Mouse (Mus musculus) neural tube, embryonic 12.5 days (tissue): ENCODE data around the gene Thegl. TPM values are rescaled to one million over a fixed set of nuclear protein-coding genes. Genes with fewer than 3 reads are reported as not detected.
"Not testable (repeated sequence)": the region's sequence is repeated elsewhere in the genome, so short reads cannot be mapped to it uniquely, and the experiment has no call there.

Experiments used
- ATAC-seq: fragments of 200-750 bp; cut with Nextera tagmentation; 2 replicates; pipeline ENCODE4 v1.8.0; 2017; ENCODE audit warnings: low read depth, mild to moderate bottlenecking, moderate TSS enrichment, moderate library complexity; ENCODE audit not compliant: low FRiP score
- H3K27ac ChIP-seq: fragments of 300-500 bp; sonication (generic); 2 replicates; pipeline ENCODE4 v1.5.1; 2016
- H3K27me3 ChIP-seq: fragments of 300-500 bp; sonication (generic); replicated peaks from 2 replicates; pipeline ENCODE4 v1.6.1; 2016; ENCODE audit warnings: mild to moderate bottlenecking
- H3K36me3 ChIP-seq: fragments of 300-500 bp; sonication (generic); 2 replicates; pipeline ENCODE4 v1.6.1; 2016; ENCODE audit warnings: mild to moderate bottlenecking
- H3K4me1 ChIP-seq: fragments of 300-500 bp; sonication (generic); 2 replicates; pipeline ENCODE4 v1.6.1; 2016
- H3K4me2 ChIP-seq: fragments of 300-500 bp; sonication (generic); replicated peaks from 2 replicates; pipeline ENCODE4 v1.6.1; 2016; ENCODE audit warnings: mild to moderate bottlenecking
- H3K4me3 ChIP-seq: fragments of 300-500 bp; sonication (generic); 2 replicates; pipeline ENCODE4 v1.5.1; 2016
- H3K9ac ChIP-seq: fragments of 300-500 bp; sonication (generic); 2 replicates; pipeline ENCODE4 v1.6.1; 2016; ENCODE audit warnings: mild to moderate bottlenecking
- H3K9me3 ChIP-seq: fragments of 300-500 bp; sonication (generic); 2 replicates; pipeline ENCODE4 v1.6.1; 2016; ENCODE audit warnings: mild to moderate bottlenecking
- WGBS: fragments of 180-500 bp; shearing (Covaris S2); methylation state at CpG from one replicate; pipeline ENCODE4 v1.1.7; 2016; 5-methylcytosine and 5-hydroxymethylcytosine counted together
- polyA plus RNA-seq: library from polyadenylated mRNA; unstranded; fragments of >200 nt; fragmentation: Nextera tagmentation; extraction: Ambion mirVana; gene quantifications from 2 replicates; pipeline ENCODE4 v1.2.1, GENCODE M21; 2016

Thegl gene
- polyA plus RNA-seq, 1 experiment from 2014 or later: 0.30 TPM

GRCm38 (mm10) chr5:77001192-77001591, 14.6 kb upstream of the Thegl start:
- Histone ChIP-seq H3K27ac (no peak overlapping the region), H3K4me3 (no peak overlapping the region), H3K4me2 (no peak overlapping the region), H3K4me1 (no peaks in the 10 kb centered on the region), H3K27me3 (no peaks in the 10 kb centered on the region), H3K9ac (no peak overlapping the region), H3K36me3 (peaks cover 43% of the 10 kb centered on the region), H3K9me3 (no peaks in the 10 kb centered on the region)
- no peak for ATAC-seq
- WGBS: 92% methylated on average over 17 of the region's 17 CpGs

GRCm38 (mm10) chr5:77004051-77004821, 11.6 kb upstream of the Thegl start, which contains the start of gene Arl9:
Gene Arl9 (plus strand): TSS chr5:77004055.
- H3K36me3 ChIP-seq: peaks cover 19% of the 10 kb centered on the region; the same call in 1 of the 2 replicates
- H3K27ac ChIP-seq: no peak within 1 kb of the TSS
- no peak for ATAC-seq
- no peak within 1 kb of the TSS for H3K4me3 ChIP-seq
- H3K9me3 ChIP-seq: no peaks in the 10 kb centered on the region
- H3K4me1 ChIP-seq: no peaks in the 10 kb centered on the region
- H3K27me3 ChIP-seq: no peaks in the 10 kb centered on the region
- H3K9ac ChIP-seq: no peak within 1 kb of the TSS
- 95% methylated on average over 6 of the region's 6 CpGs for WGBS
- H3K4me2 ChIP-seq: no peak within 1 kb of the TSS

- no peaks in the 10 kb centered on the region for H3K36me3 ChIP-seq
- H3K4me3 ChIP-seq: no peak overlapping the region
- ATAC-seq: no peak
- H3K9me3 ChIP-seq: no peaks in the 10 kb centered on the region
- WGBS: 95% methylated on average over 9 of the region's 9 CpGs
- no peaks in the 10 kb centered on the region for H3K27me3 ChIP-seq
- no peak overlapping the region for H3K4me2 ChIP-seq
- no peak overlapping the region for H3K27ac ChIP-seq
- H3K9ac ChIP-seq: no peak overlapping the region
- no peaks in the 10 kb centered on the region for H3K4me1 ChIP-seq
Measured at GRCm38 (mm10) chr5:77010352-77010751, 5.5 kb upstream of the Thegl start.

- Histone ChIP-seq H3K27me3 (peaks cover 4% of the 10 kb centered on the region; the same call in 1 of the 2 replicates), H3K4me3 (no peak overlapping the region), H3K4me2 (no peak overlapping the region), H3K9ac (no peak overlapping the region), H3K9me3 (no peaks in the 10 kb centered on the region), H3K36me3 (no peaks in the 10 kb centered on the region), H3K27ac (no peak overlapping the region), H3K4me1 (no peaks in the 10 kb centered on the region)
- WGBS: 62% methylated on average over 3 of the region's 3 CpGs
- ATAC-seq: no peak
Measured at GRCm38 (mm10) chr5:77011082-77011481, 4.7 kb upstream of the Thegl start.

- Histone ChIP-seq H3K36me3 (no peaks in the 10 kb centered on the region), H3K4me3 (no peak overlapping the region), H3K27ac (no peak overlapping the region), H3K27me3 (peaks cover 6% of the 10 kb centered on the region; the same call in 1 of the 2 replicates), H3K9ac (no peak overlapping the region), H3K9me3 (no peaks in the 10 kb centered on the region), H3K4me1 (no peaks in the 10 kb centered on the region), H3K4me2 (no peak overlapping the region)
- WGBS: 79% methylated on average over 3 of the region's 3 CpGs
- no peak for ATAC-seq
Measured at GRCm38 (mm10) chr5:77013171-77013570, 2.7 kb upstream of the Thegl start.

- no peaks in the 10 kb centered on the region for H3K9me3 ChIP-seq
- no peak overlapping the region for H3K9ac ChIP-seq
- H3K4me2 ChIP-seq: no peak overlapping the region
- H3K4me3 ChIP-seq: no peak overlapping the region
- H3K27ac ChIP-seq: no peak overlapping the region
- ATAC-seq: no peak
- no peaks in the 10 kb centered on the region for H3K27me3 ChIP-seq
- H3K36me3 ChIP-seq: no peaks in the 10 kb centered on the region
- no peaks in the 10 kb centered on the region for H3K4me1 ChIP-seq
- WGBS: 87% methylated on average over 3 of the region's 3 CpGs
Measured at GRCm38 (mm10) chr5:77028034-77028433, 12.2 kb downstream of the Thegl start.

- Histone ChIP-seq H3K36me3 (no peaks in the 10 kb centered on the region), H3K4me3 (no peak overlapping the region), H3K27me3 (no peaks in the 10 kb centered on the region), H3K4me2 (no peak overlapping the region), H3K9me3 (no peaks in the 10 kb centered on the region), H3K9ac (no peak overlapping the region), H3K4me1 (no peaks in the 10 kb centered on the region), H3K27ac (no peak overlapping the region)
- WGBS: 83% methylated on average over 5 of the region's 5 CpGs
- no peak for ATAC-seq
Measured at GRCm38 (mm10) chr5:77029735-77030134, 13.9 kb downstream of the Thegl start.

GRCm38 (mm10) chr5:77035101-77035500, 19.3 kb downstream of the Thegl start:
- H3K4me2 ChIP-seq, H3K9ac ChIP-seq, ATAC-seq, H3K36me3 ChIP-seq, H3K4me3 ChIP-seq, H3K27ac ChIP-seq, H3K27me3 ChIP-seq, H3K4me1 ChIP-seq, H3K9me3 ChIP-seq: not testable (repeated sequence)

GRCm38 (mm10) chr5:77038451-77038850, 22.6 kb downstream of the Thegl start:
- no peak overlapping the region for H3K4me2 ChIP-seq

GRCm38 (mm10) chr5:77039391-77039790, 23.6 kb downstream of the Thegl start:
- no peaks in the 10 kb centered on the region for H3K36me3 ChIP-seq
- no peaks in the 10 kb centered on the region for H3K4me1 ChIP-seq
- no peak for ATAC-seq
- no peaks in the 10 kb centered on the region for H3K9me3 ChIP-seq
- no peak overlapping the region for H3K4me2 ChIP-seq
- H3K27me3 ChIP-seq: no peaks in the 10 kb centered on the region
- H3K27ac ChIP-seq: no peak overlapping the region
- no peak overlapping the region for H3K4me3 ChIP-seq
- no peak overlapping the region for H3K9ac ChIP-seq

More at GRCm38 (mm10) chr5:77038451-77038850, 22.6 kb downstream of the Thegl start:
- Histone ChIP-seq H3K27me3 (no peaks in the 10 kb centered on the region), H3K36me3 (no peaks in the 10 kb centered on the region), H3K4me1 (no peaks in the 10 kb centered on the region), H3K9ac (no peak overlapping the region), H3K27ac (no peak overlapping the region), H3K4me3 (no peak overlapping the region), H3K9me3 (no peaks in the 10 kb centered on the region)
- WGBS: 89% methylated on average over 10 of the region's 10 CpGs
- ATAC-seq: no peak

- no peak overlapping the region for H3K4me2 ChIP-seq
- H3K9ac ChIP-seq: no peak overlapping the region
- H3K4me1 ChIP-seq: no peaks in the 10 kb centered on the region
- 55% methylated on average over 5 of the region's 5 CpGs for WGBS
- H3K36me3 ChIP-seq: no peaks in the 10 kb centered on the region
- no peaks in the 10 kb centered on the region for H3K9me3 ChIP-seq
- H3K27ac ChIP-seq: no peak overlapping the region
- ATAC-seq: no peak
- H3K4me3 ChIP-seq: no peak overlapping the region
- H3K27me3 ChIP-seq: no peaks in the 10 kb centered on the region; the same call in 1 of the 2 replicates
Measured at GRCm38 (mm10) chr5:77044362-77044761, 28.5 kb downstream of the Thegl start.

GRCm38 (mm10) chr5:77052616-77053015, 36.8 kb downstream of the Thegl start:
- H3K4me3 ChIP-seq: no peak overlapping the region
- H3K9ac ChIP-seq: no peak overlapping the region
- no peaks in the 10 kb centered on the region for H3K4me1 ChIP-seq
- WGBS: 95% methylated on average over 5 of the region's 5 CpGs
- H3K36me3 ChIP-seq: no peaks in the 10 kb centered on the region
- no peaks in the 10 kb centered on the region for H3K9me3 ChIP-seq
- H3K27ac ChIP-seq: no peak overlapping the region
- no peak overlapping the region for H3K4me2 ChIP-seq
- no peak for ATAC-seq
- no peaks in the 10 kb centered on the region for H3K27me3 ChIP-seq

- Histone ChIP-seq H3K27ac (no peak overlapping the region), H3K4me1 (no peaks in the 10 kb centered on the region), H3K9me3 (no peaks in the 10 kb centered on the region), H3K4me3 (no peak overlapping the region), H3K36me3 (no peaks in the 10 kb centered on the region), H3K4me2 (no peak overlapping the region), H3K27me3 (no peaks in the 10 kb centered on the region), H3K9ac (no peak overlapping the region)
- ATAC-seq: no peak
- WGBS: 64% methylated on average over 12 of the region's 12 CpGs
Measured at GRCm38 (mm10) chr5:77056881-77057440, 41.1 kb downstream of the Thegl start.
